Mouse (Mus musculus): Measurements from ENCODE around the gene Pdlim7.

DNA sequence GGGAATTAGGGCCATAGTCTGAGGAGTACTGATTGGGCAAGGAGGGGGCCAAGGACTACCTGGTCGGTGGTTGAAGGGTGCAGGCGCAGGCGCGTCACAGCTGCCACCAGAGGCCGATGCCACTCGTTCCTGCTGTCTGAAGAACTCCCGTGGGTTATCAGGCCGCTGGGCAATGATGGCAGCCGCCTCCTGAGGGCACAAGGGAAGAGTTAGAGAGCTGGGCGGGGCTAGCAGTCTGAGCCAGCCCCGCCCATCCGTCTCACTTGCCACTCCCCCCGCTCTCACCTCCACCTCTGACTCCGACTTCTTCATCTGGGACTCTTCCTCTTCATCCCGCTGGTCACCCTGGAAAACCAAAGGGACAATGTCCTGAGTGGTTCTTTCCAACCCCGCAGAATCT lies 36.0 kb downstream of the Pdlim7 start:
- no peak for TF ChIP-seq CTCF (conservative IDR thresholded peaks at IDR 0.05; ENCODE audit: insufficient read depth, insufficient read length, low read depth, low read length)
- no peak for TF ChIP-seq POLR2A (IDR thresholded peaks at IDR 0.05; ENCODE audit: low read depth, low read length)
